Mouse (Mus musculus) fibroblast of lung, adult 2 months (primary cell): Measurements from ENCODE around the gene Hoxc6.

Experiments used
- DNase-seq: peaks from one replicate; pipeline ENCODE4 v3.0.0-alpha.2; 2011; ENCODE audit warnings: low read depth

Hoxc6 gene

GRCm38 (mm10) chr15:102990461-102991397 lies 7.3 kb upstream of the Hoxc6 start, which contains the start of gene Hoxc8:
Hoxc8 (plus strand) TSS chr15:102990607.
- DNase-seq = no peak

- no peak for DNase-seq
Observed at GRCm38 (mm10) chr15:102991782-102992181, 6.3 kb upstream of the Hoxc6 start.

DNA sequence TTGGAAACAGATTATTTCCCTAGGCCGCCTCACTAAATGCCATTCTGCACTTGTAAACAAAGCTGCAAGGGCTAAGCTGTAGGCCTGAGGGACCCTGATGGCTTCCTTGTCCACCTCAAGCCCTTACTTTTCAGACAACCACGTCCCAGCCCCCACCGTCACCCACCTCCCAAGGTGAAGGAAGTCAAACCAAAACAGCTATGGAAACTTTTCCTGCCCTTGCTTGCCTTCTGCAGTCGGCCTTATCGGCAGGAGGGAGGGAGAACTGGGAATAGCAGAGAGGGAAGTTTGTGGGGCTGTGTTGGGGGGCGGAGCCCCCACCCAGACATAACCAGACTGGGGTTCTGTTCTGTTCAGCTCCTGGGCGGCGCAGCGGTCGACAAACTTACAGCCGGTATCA lies 5.9 kb upstream of the Hoxc6 start:
- no peak for DNase-seq

GRCm38 (mm10) chr15:102992863-102993262 lies 5.2 kb upstream of the Hoxc6 start:
- DNase-seq = no peak

GRCm38 (mm10) chr15:102996548-102996947 lies 1.5 kb upstream of the Hoxc6 start:
- no peak for DNase-seq

DNA sequence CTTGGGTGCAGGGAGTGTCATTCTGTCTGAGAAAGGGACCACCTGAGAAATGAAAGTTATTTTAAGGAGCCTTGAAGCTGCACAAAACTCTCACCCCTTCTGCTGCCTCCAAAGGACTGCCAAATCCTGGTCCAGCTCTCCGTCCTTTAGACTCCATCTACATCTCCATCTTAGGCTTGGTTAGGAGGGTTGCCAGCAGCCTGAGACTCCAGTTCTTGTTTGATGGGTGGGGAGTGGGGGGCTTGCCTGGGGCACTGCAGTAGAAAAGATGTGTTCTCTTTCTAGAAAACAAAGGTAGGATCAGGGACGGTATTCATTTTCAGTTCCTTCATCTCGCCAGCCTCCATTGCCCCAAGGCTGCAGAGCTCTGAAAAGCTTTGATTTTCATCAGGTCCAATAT lies 626 bp upstream of the Hoxc6 start:
- DNase-seq = no peak

DNA sequence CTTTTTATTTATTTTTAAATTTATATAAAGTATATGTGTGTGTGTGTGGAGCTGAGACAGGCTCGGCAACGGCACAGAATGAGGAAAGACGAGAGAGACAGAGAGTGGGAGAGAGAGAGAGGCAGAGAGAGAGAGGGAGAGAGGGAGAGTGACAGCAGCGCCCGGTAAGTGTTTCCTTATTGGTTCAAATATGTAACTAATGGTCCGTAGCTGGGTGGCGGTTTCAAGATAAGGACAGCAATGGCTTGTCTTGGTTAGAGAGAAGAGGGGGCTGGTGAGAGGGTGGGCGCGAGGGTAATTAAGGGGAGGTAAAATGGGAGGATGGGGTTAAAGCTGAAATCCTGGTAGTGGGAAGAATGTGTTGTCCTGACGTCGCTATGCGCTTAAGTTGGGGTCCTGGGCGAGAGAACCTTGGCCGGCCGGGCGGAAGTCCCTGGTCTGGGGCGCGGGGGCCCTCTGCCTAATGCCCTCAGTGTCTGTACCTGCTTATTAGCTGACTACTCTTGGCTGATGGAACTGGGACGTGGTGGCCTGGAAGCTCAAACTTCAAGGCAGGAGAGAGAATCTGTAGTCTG lies 638 bp downstream of the Hoxc6 start:
- DNase-seq = no peak

GRCm38 (mm10) chr15:102999183-102999831 lies 1.2 kb downstream of the Hoxc6 start:
- DNase-seq = no peak

DNA sequence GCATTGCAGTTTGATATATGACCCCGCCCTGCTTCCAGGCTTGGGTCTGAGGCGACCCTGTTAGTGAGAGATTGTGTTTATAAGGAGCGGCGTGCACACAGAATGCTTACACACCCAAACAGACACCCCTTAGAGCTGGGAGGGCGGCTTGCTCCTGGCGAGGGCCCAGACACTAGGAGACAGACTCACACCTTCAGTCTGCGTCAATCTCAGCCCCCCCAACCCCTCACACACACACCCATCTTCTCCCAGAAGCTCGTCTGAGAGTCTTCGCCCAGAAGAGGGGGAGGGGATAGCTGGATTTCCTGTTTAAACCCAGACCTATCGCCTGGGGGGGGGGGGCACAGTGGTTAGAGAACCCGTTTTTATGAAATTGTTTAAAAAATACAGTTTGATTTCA lies 1.9 kb downstream of the Hoxc6 start:
- DNase-seq = no peak

GRCm38 (mm10) chr15:103000501-103000901 lies 2.4 kb downstream of the Hoxc6 start:
- DNase-seq = no peak

DNA sequence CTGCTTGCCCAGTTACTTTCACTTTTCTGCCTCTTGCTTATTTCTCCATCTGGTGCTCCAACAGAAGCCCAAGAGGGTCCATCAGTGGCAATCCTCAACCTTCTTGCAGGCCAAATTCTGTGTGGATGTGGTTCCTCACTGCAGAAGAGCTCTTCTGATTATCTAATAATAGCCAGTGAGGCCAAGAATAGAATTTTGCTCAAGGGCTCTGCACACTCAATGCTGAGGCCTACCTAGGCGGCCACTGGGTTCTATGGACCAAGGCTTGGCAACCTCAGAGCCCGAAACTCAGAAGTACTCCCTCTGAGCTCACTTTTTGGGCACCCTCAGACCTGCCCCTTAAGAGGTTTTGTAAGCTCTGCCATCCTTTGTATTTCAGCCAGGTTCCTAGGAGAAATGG lies 3.3 kb downstream of the Hoxc6 start:
- DNase-seq = no peak

- no peak for DNase-seq
Observed at GRCm38 (mm10) chr15:103002156-103002555, 4.1 kb downstream of the Hoxc6 start.

GRCm38 (mm10) chr15:103002821-103003448 lies 4.9 kb downstream of the Hoxc6 start:
- DNase-seq = no peak

- DNase-seq = no peak
Observed at GRCm38 (mm10) chr15:103005308-103005707, 7.3 kb downstream of the Hoxc6 start.

GRCm38 (mm10) chr15:103005797-103006196 lies 7.7 kb downstream of the Hoxc6 start:
- DNase-seq = no peak

DNA sequence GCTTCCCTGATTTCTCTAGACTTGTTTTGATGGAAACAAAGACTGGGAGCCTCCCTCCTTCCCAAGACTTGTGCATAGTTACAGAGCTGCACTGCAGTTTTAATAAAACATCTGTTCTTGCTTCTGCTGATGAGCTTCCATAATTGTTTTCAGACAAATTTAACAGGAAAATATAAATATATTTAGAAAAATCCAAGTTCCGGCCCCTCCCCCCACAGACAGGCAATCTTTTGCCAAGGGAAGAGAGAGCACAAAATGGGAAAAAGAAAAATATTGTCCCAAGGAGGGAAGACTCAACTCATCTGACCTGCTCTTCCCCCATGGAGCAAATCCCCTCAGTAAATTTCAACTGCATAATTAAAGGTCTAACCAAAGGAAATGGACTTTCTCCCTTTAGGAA lies 8.3 kb downstream of the Hoxc6 start:
- DNase-seq = no peak

DNA sequence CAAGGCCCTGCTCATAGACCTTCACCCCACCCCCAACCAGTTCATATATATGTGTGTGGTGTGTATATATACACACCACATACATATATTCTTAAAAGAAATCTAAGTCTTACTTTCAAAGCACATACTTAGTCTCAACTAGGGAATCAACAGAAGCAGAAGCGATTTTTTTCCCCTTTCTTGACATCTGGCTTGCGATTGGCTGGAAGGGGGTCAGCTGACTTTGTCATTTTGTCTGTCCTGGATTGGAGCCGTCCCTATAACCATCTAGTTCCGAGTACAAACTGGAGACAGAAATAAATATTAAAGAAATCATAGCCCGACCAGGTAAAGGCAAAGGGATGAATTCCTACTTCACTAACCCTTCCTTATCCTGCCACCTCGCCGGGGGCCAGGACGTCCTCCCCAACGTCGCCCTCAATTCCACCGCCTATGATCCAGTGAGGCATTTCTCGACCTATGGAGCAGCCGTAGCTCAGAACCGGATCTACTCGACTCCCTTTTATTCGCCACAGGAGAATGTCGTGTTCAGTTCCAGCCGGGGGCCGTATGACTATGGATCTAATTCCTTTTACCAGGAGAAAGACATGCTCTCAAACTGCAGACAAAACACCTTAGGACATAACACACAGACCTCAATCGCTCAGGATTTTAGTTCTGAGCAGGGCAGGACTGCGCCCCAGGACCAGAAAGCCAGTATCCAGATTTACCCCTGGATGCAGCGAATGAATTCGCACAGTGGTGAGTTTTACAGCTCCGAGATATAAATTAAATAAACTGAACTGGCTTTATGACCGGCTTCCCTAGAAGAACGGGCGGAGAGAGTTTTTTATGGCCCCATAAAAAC lies 11.4 kb downstream of the Hoxc6 start:
- no peak for DNase-seq

DNA sequence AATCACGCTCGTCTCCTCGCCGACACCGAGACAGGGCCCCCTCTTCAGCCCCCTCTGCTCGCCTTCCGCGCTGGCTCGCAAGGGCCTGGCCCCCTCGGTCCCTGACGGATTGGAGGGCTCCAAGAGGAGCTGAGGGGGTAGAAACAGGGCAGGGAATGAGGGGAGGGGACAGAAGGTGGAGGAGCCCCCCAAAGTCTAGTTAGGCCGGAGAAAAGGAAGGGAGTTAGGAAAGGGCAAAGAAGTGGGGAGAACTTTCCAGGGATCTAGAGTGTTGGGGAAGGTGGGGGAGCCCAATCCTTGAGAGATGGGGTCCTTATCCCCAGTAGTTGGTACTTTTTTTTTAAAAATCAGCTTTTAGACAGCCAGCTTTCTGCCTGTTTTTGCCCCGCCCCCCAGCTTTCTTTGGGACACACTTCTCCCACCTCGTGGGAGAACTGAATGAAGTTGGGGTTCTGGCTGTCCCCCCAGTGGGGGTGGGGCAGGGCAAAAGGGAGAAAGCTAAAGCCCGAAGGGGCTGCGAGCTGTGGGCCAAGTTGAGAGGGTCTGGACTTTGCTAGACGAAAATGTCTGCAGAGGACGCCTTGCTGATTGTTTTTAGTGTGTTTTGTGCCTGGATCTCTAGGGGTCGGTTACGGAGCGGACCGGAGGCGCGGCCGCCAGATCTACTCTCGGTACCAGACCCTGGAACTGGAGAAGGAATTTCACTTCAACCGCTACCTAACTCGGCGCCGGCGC lies 12.2 kb downstream of the Hoxc6 start:
- no peak for DNase-seq

DNA sequence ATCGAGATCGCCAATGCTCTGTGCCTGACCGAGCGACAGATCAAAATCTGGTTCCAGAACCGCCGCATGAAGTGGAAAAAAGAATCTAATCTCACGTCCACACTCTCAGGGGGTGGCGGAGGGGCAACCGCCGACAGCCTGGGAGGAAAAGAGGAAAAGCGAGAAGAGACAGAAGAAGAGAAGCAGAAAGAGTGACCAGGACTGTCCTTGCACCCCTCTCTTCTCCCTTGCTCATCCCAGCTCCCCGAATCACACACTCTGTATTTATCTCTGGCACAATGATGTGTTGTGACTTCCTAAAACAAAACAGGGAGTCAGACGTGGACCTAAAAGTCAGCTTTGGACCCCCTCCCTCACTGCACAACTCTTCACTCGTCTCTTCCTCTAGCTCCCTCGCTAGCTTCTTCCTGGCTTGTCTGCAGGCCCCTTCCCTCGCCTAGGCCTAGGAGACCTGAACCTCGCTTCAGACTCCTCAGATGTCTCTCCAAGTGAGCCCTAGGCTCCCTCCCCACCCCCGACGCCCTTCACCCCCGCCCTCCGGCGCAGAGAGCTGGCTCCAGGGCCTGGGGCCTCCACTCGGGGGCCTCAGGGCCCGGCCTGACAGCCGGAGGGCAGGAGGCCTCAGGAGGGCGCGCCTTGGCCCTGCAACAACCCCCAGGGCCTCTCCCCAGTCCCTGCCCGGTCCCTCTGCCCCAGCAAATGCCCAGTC lies 12.9 kb downstream of the Hoxc6 start:
- no peak for DNase-seq

- no peak for DNase-seq
Observed at GRCm38 (mm10) chr15:103011928-103012486, 13.9 kb downstream of the Hoxc6 start.
